Mouse (Mus musculus) cortical plate, adult 2 months (tissue): ENCODE data around the gene Col4a1. TPM values are rescaled to one million over a fixed set of nuclear protein-coding genes. Genes with fewer than 3 reads are reported as not detected.
A peak's percentile ranks its signal among the peaks of the same experiment; 100 is the strongest.

Experiments
- H3K27ac ChIP-seq: fragments of 200-500 bp; 2 replicates; pipeline ENCODE4 v1.5.1; 2012; ENCODE audit warnings: low read length, control low read depth, inconsistent platforms; ENCODE audit not compliant: insufficient read depth
- H3K4me1 ChIP-seq: fragments of 200-500 bp; 2 replicates; pipeline ENCODE4 v1.6.1; 2011; ENCODE audit warnings: low read length; ENCODE audit not compliant: control insufficient read depth, insufficient read depth
- H3K4me3 ChIP-seq: fragments of 200-500 bp; 2 replicates; pipeline ENCODE4 v1.5.1; 2011; ENCODE audit warnings: mild to moderate bottlenecking, low read length, control low read depth; ENCODE audit not compliant: insufficient read depth
- CTCF ChIP-seq: fragments of 200-500 bp; IDR thresholded peaks from 2 replicates; pipeline ENCODE4 v1.5.1; 2011; ENCODE audit warnings: mild to moderate bottlenecking, control low read depth, low read length; ENCODE audit not compliant: insufficient read depth; ENCODE audit errors: extremely low read depth
- POLR2A ChIP-seq: fragments of 200-500 bp; IDR thresholded peaks from 2 replicates; pipeline ENCODE4 v1.6.1; 2011; ENCODE audit warnings: mild to moderate bottlenecking, low read length, control low read depth; ENCODE audit not compliant: insufficient read depth; ENCODE audit errors: extremely low read depth
- polyA plus RNA-seq: library from polyadenylated mRNA; depleted of rRNA; stranded (reverse); fragments of >200 nt; gene quantifications from 2 replicates; pipeline ENCODE4 v1.2.3, GENCODE M21; 2012

The Col4a1 gene
- polyA plus RNA-seq, 1 experiment = 29.3 TPM

- H3K4me3 ChIP-seq = no peak overlapping the region
- TF ChIP-seq CTCF (no peak), POLR2A (no peak)
- H3K27ac ChIP-seq = no peak overlapping the region
- H3K4me1 ChIP-seq = no peaks in the 10 kb centered on the region
Observed at GRCm38 (mm10) chr8:11219282-11219681, 93.3 kb downstream of the Col4a1 start.

GRCm38 (mm10) chr8:11215231-11215630 lies 97.4 kb downstream of the Col4a1 start:
- no peak overlapping the region for H3K27ac ChIP-seq
- H3K4me3 ChIP-seq = no peak overlapping the region
- no peaks in the 10 kb centered on the region for H3K4me1 ChIP-seq
- TF ChIP-seq CTCF (peak; percentile 71), POLR2A (no peak)

GRCm38 (mm10) chr8:11206509-11206908 lies 106.1 kb downstream of the Col4a1 start:
- TF ChIP-seq POLR2A (no peak), CTCF (no peak)
- peaks cover 2% of the 10 kb centered on the region; the same call in 1 of the 2 replicates for H3K4me1 ChIP-seq
- H3K4me3 ChIP-seq = no peak overlapping the region
- H3K27ac ChIP-seq = no peak overlapping the region

GRCm38 (mm10) chr8:11205532-11205931 lies 107.1 kb downstream of the Col4a1 start:
- Histone ChIP-seq H3K27ac (no peak overlapping the region), H3K4me1 (peaks cover 2% of the 10 kb centered on the region; the same call in 1 of the 2 replicates), H3K4me3 (no peak overlapping the region)
- TF ChIP-seq POLR2A (no peak), CTCF (no peak)

- Histone ChIP-seq H3K4me3 (no peak overlapping the region), H3K4me1 (peaks cover 2% of the 10 kb centered on the region; the same call in 1 of the 2 replicates), H3K27ac (no peak overlapping the region)
- no peak for TF ChIP-seq CTCF
- TF ChIP-seq POLR2A = no peak
Observed at GRCm38 (mm10) chr8:11203260-11204110, 109.1 kb downstream of the Col4a1 start.

GRCm38 (mm10) chr8:11198650-11199049 lies 114.0 kb downstream of the Col4a1 start:
- H3K4me3 ChIP-seq = no peak overlapping the region
- TF ChIP-seq CTCF = no peak
- no peak for TF ChIP-seq POLR2A

GRCm38 (mm10) chr8:11197988-11198387 lies 114.6 kb downstream of the Col4a1 start:
- H3K4me3 ChIP-seq = no peak overlapping the region
- H3K4me1 ChIP-seq = no peaks in the 10 kb centered on the region
- TF ChIP-seq POLR2A (no peak), CTCF (no peak)
- no peak overlapping the region for H3K27ac ChIP-seq

More at GRCm38 (mm10) chr8:11198650-11199049, 114.0 kb downstream of the Col4a1 start:
- H3K4me1 ChIP-seq = peaks cover 2% of the 10 kb centered on the region; the same call in 1 of the 2 replicates
- no peak overlapping the region for H3K27ac ChIP-seq

GRCm38 (mm10) chr8:11197261-11197660 lies 115.4 kb downstream of the Col4a1 start:
- no peak for TF ChIP-seq CTCF
- no peak for TF ChIP-seq POLR2A
- H3K4me1 ChIP-seq = no peaks in the 10 kb centered on the region
- no peak overlapping the region for H3K27ac ChIP-seq
- no peak overlapping the region for H3K4me3 ChIP-seq

GRCm38 (mm10) chr8:11192719-11193324 lies 119.8 kb downstream of the Col4a1 start:
- no peak for TF ChIP-seq CTCF
- no peak for TF ChIP-seq POLR2A
- Histone ChIP-seq H3K4me3 (no peak overlapping the region), H3K27ac (no peak overlapping the region), H3K4me1 (no peaks in the 10 kb centered on the region)

- H3K27ac ChIP-seq = no peak overlapping the region
- TF ChIP-seq POLR2A (no peak), CTCF (peak; percentile 91)
- H3K4me3 ChIP-seq = peak overlapping the region; percentile 39
Observed at GRCm38 (mm10) chr8:11187581-11188271, 124.9 kb downstream of the Col4a1 start.

More at GRCm38 (mm10) chr8:11187581-11188271, 124.9 kb downstream of the Col4a1 start:
- H3K4me1 ChIP-seq = peaks cover 3% of the 10 kb centered on the region
